Mouse (Mus musculus) midbrain, embryonic 14.5 days (tissue): ENCODE data around the gene Tcerg1l. TPM values are rescaled to one million over a fixed set of nuclear protein-coding genes. Genes with fewer than 3 reads are reported as not detected.

Experiments used
- ATAC-seq: fragments of 200-750 bp; cut with Nextera tagmentation; 2 replicates; pipeline ENCODE4 v1.8.0; 2017; ENCODE audit warnings: moderate number of reproducible peaks, moderate library complexity; ENCODE audit not compliant: low FRiP score, low TSS enrichment
- DNase-seq: peaks from one replicate; pipeline ENCODE4 v3.0.0-alpha.2; 2015
- H3K27ac ChIP-seq: fragments of 300-500 bp; sonication (generic); replicated peaks from 2 replicates; pipeline ENCODE4 v1.5.1; 2014; ENCODE audit warnings: mild to moderate bottlenecking, low read depth, low read length, moderate library complexity
- H3K27me3 ChIP-seq: fragments of 300-500 bp; sonication (generic); 2 replicates; pipeline ENCODE4 v1.6.1; 2014; ENCODE audit warnings: low read length, control low read depth, mixed read lengths; ENCODE audit not compliant: control insufficient read depth, insufficient read depth
- H3K36me3 ChIP-seq: fragments of 300-500 bp; sonication (generic); 2 replicates; pipeline ENCODE4 v1.6.1; 2014; ENCODE audit warnings: low read length, control low read depth; ENCODE audit not compliant: control insufficient read depth, insufficient read depth
- H3K4me1 ChIP-seq: fragments of 300-500 bp; sonication (generic); 2 replicates; pipeline ENCODE4 v1.6.1; 2014; ENCODE audit warnings: mild to moderate bottlenecking, antibody characterized with exemption, low read length, control low read depth; ENCODE audit not compliant: control insufficient read depth, insufficient read depth
- H3K4me2 ChIP-seq: fragments of 300-500 bp; sonication (generic); 2 replicates; pipeline ENCODE4 v1.6.1; 2014; ENCODE audit warnings: mild to moderate bottlenecking, low read length, moderate library complexity
- H3K4me3 ChIP-seq: fragments of 300-500 bp; sonication (generic); replicated peaks from 2 replicates; pipeline ENCODE4 v1.5.1; 2014; ENCODE audit warnings: low read depth, low read length
- H3K9ac ChIP-seq: fragments of 300-500 bp; sonication (generic); replicated peaks from 2 replicates; pipeline ENCODE4 v1.6.1; 2014; ENCODE audit warnings: mild to moderate bottlenecking, low read length, moderate library complexity
- H3K9me3 ChIP-seq: fragments of 300-500 bp; sonication (generic); 2 replicates; pipeline ENCODE4 v1.6.1; 2016; ENCODE audit warnings: low read length, control low read depth, mixed read lengths; ENCODE audit not compliant: control insufficient read depth
- WGBS: fragments of 180-500 bp; shearing (Covaris S2); extraction: QIAGEN DNeasy Blood & Tissue Kit; methylation state at CpG from one replicate; pipeline ENCODE4 v1.1.7; 2014; 5-methylcytosine and 5-hydroxymethylcytosine counted together
- polyA plus RNA-seq: library from polyadenylated mRNA; unstranded; fragments of >200 nt; fragmentation: Nextera tagmentation; extraction: Ambion mirVana; gene quantifications from 2 replicates; pipeline ENCODE4 v1.2.1, GENCODE M21; 2014

The Tcerg1l gene
- polyA plus RNA-seq, 1 experiment from 2014 or later, result 18.7 TPM

GRCm38 (mm10) chr7:138400506-138401272 is 3.2 kb upstream of the Tcerg1l start:
- Histone ChIP-seq H3K9me3 (no peaks in the 10 kb centered on the region), H3K4me1 (peaks cover 7% of the 10 kb centered on the region; the same call in 1 of the 2 replicates), H3K4me2 (no peak overlapping the region), H3K36me3 (no peaks in the 10 kb centered on the region), H3K4me3 (no peak overlapping the region), H3K9ac (no peak overlapping the region), H3K27me3 (no peaks in the 10 kb centered on the region; the same call in 1 of the 2 replicates), H3K27ac (no peak overlapping the region)
- 80% methylated on average over 8 of the region's 8 CpGs for WGBS
- no peak for DNase-seq
- no peak for ATAC-seq

DNA sequence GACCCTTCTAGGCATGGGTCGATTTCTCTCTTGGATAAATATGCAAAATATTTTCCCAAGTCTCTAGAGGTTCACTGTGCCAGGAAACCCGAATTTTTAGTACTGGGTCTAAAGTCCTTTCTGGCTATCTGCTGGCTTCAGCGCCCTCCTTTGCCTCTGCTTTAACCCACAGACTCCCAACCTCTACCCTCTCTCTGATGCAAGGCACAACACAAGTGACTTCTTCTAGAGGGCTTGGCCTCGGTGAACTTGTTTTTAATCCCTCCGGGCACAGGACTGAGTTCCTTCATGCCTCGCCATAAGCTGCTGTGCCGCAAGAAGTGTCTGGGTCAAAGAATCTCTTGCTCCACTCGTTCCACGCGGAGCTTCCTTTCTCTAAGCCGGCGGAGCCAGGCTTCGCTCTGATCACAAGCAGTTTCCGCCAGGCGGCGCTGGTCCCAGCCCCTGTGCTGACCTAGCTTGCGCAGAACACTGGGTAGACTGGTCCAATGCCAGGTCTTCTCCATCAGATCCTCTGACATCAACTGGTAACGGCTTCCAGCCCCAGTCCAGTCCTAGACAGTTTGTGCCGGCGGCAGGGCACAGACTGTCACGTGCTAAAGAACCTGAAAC is 758 bp upstream of the Tcerg1l start:
- ATAC-seq, result peak; percentile 84; the same call in 1 of the 2 replicates
- Histone ChIP-seq H3K36me3 (no peaks in the 10 kb centered on the region), H3K27me3 (no peaks in the 10 kb centered on the region; the same call in 1 of the 2 replicates), H3K4me2 (peak overlapping the region; percentile 98), H3K4me1 (peaks cover 7% of the 10 kb centered on the region; the same call in 1 of the 2 replicates), H3K4me3 (peak overlapping the region; percentile 56), H3K9ac (peak overlapping the region; percentile 71), H3K9me3 (no peaks in the 10 kb centered on the region), H3K27ac (peak overlapping the region; percentile 74; the same call in 1 of the 2 replicates)
- under 1% methylated on average over 21 of the region's 21 CpGs for WGBS
- peak; percentile 94 for DNase-seq

GRCm38 (mm10) chr7:138396863-138397484 is 556 bp downstream of the Tcerg1l start:
- Histone ChIP-seq H3K36me3 (no peaks in the 10 kb centered on the region), H3K27me3 (no peaks in the 10 kb centered on the region; the same call in 1 of the 2 replicates), H3K4me1 (peaks cover 7% of the 10 kb centered on the region; the same call in 1 of the 2 replicates), H3K9ac (peak overlapping the region; percentile 71), H3K4me3 (peak overlapping the region; percentile 56), H3K9me3 (no peaks in the 10 kb centered on the region), H3K27ac (peak overlapping the region; percentile 74), H3K4me2 (peak overlapping the region; percentile 98)
- peak; percentile 70 for DNase-seq
- under 1% methylated on average over 41 of the region's 41 CpGs for WGBS
- peak; percentile 8; the same call in 1 of the 2 replicates for ATAC-seq

DNA sequence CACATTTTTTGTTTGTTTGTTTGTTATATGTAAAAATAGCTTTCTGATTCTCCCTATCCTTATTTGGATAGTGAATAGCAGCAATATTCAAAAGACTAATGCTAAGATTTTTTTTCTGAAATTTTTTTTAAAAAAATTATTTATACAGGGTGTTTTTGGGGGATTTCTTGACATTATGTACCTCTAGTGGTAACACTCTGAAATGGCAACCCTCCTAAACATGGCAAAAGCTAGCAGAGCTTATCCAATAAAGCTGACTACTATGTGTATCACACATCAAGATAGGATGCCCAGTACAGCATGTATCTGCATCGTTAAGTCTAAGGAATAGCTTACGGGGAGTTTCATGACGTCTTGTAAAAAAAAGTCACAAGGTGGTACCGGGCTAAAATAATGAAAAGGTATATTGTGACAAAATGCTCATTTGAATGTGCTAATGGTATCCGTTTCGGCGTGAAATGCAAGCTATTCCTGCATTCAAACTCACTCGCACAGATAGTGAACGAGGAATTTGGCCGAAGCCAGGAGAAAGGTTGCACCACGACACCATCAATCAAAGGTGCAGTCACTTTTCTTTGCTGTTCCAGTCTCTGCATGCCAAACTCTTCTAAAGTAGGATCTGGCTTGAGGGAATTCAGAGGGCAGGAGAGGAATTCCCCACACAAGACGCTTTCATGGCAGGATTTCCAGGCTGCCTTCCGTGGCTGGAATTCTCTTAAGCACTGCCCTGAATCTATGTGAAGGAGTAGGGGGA is 1.2 kb downstream of the Tcerg1l start:
- peak overlapping the region; percentile 56 for H3K4me3 ChIP-seq
- no peaks in the 10 kb centered on the region; the same call in 1 of the 2 replicates for H3K27me3 ChIP-seq
- no peak overlapping the region; the same call in 1 of the 2 replicates for H3K27ac ChIP-seq
- no peaks in the 10 kb centered on the region for H3K9me3 ChIP-seq
- 40% methylated on average over 13 of the region's 13 CpGs for WGBS
- peak overlapping the region; percentile 71; the same call in 1 of the 2 replicates for H3K9ac ChIP-seq
- DNase-seq, result peak; percentile 65
- no peak for ATAC-seq
- no peaks in the 10 kb centered on the region for H3K36me3 ChIP-seq
- H3K4me1 ChIP-seq, result peaks cover 7% of the 10 kb centered on the region; the same call in 1 of the 2 replicates
- H3K4me2 ChIP-seq, result peak overlapping the region; percentile 98

DNA sequence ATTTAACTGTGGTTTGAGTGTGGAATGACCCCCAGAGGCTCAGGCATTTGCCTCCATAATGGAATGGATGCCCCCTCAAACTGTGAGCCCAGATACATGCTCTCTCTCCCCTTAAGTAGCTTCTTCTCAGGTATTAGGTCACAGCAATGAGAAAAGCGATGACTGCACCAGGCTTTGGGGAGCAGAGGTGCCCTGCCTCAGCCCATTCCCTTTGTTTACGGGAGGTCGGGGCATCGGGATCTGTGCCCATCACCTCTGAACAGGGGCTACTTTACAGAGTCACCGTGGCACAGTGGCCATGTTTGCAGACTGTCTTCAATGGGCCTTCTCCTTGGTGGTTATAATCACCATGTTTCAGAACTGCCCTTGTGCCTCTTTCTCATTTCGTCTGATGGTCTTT is 7.6 kb downstream of the Tcerg1l start:
- DNase-seq (no peak), ATAC-seq (no peak)
- Histone ChIP-seq H3K27me3 (no peaks in the 10 kb centered on the region), H3K9me3 (no peaks in the 10 kb centered on the region), H3K4me3 (no peak overlapping the region), H3K4me1 (no peaks in the 10 kb centered on the region), H3K27ac (no peak overlapping the region), H3K36me3 (no peaks in the 10 kb centered on the region), H3K9ac (no peak overlapping the region), H3K4me2 (no peak overlapping the region)
- WGBS, result 90% methylated on average over 6 of the region's 6 CpGs

DNA sequence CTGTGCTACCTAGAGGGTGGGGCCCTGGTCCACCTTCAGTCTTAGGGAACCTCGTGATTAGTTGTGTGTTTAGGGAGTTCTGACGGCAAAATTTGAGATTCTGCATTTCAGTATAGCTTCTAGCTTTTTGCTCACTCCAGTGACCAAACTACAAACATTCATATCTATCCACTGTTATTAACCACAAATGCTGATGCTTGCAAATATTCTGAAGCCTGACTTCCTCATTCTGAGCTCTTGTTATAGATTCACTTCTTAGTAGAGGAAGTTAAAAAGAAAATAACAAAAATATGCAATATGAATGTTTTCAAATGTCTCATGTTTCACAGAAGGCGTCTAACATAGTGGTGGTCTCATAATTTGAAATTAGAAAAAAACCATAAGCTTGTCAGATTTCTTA is 8.5 kb downstream of the Tcerg1l start:
- Histone ChIP-seq H3K9ac (no peak overlapping the region), H3K4me3 (no peak overlapping the region), H3K9me3 (no peaks in the 10 kb centered on the region), H3K4me1 (no peaks in the 10 kb centered on the region), H3K4me2 (no peak overlapping the region), H3K27ac (no peak overlapping the region), H3K36me3 (no peaks in the 10 kb centered on the region), H3K27me3 (no peaks in the 10 kb centered on the region)
- WGBS, result 88% methylated on average over 3 of the region's 3 CpGs
- DNase-seq (no peak), ATAC-seq (no peak)

DNA sequence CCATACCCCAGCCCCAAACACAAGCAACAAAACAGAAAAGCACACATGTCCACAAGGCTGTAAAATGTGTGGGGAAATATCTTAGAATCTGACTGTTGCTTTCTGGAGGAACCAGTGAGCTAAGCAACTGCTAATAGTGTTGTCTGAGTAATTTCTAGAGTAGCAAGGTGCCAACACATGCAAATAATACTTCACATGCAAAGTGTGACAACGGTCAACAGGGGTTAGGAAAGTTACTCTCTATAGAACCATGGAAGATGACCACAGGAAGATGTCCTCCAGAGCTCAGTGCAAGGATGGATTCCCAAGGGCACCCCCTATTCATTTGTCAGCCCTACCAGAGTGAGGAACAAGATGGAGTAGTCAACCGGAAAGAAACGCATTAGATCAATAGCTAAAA is 18.3 kb downstream of the Tcerg1l start:
- Histone ChIP-seq H3K9me3 (no peaks in the 10 kb centered on the region), H3K4me1 (no peaks in the 10 kb centered on the region), H3K9ac (no peak overlapping the region), H3K27me3 (no peaks in the 10 kb centered on the region), H3K4me3 (no peak overlapping the region), H3K36me3 (no peaks in the 10 kb centered on the region), H3K27ac (no peak overlapping the region), H3K4me2 (no peak overlapping the region)
- 55% methylated on average over 3 of the region's 3 CpGs for WGBS
- DNase-seq, result no peak
- ATAC-seq, result no peak

DNA sequence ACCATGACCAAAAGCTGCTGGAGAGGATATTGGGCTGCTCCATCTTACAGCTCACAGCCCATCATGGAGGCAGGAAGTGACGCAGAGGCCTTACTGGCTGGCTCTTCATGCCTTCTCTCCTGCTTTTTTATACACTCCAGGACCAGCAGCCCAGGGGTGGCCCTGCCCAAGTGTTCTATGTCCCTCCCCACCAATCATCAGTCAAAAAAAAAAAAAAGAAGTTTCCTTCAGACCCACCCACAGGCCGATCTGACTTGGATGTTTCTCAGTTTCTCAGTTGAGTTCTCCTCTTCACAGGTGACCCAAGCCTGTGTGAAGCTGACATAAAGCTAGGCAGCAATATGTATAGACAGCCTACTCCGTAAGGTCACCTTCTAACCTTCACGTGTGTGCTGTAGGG is 19.0 kb downstream of the Tcerg1l start:
- no peaks in the 10 kb centered on the region for H3K9me3 ChIP-seq
- H3K4me2 ChIP-seq, result no peak overlapping the region
- H3K27me3 ChIP-seq, result no peaks in the 10 kb centered on the region
- 91% methylated on average over 4 of the region's 4 CpGs for WGBS
- H3K4me1 ChIP-seq, result no peaks in the 10 kb centered on the region
- no peak overlapping the region for H3K4me3 ChIP-seq
- DNase-seq (no peak), ATAC-seq (no peak)
- H3K27ac ChIP-seq, result no peak overlapping the region
- no peak overlapping the region for H3K9ac ChIP-seq
- no peaks in the 10 kb centered on the region for H3K36me3 ChIP-seq
